Mouse (Mus musculus) mesoderm, embryonic 11.5 days (tissue): Measurements from ENCODE around the gene Acvr1b.
A peak's percentile ranks its signal among the peaks of the same experiment; 100 is the strongest.

Source experiments
- DNase-seq: peaks from one replicate; pipeline ENCODE4 v3.0.0-alpha.2; 2012; ENCODE audit warnings: low read depth, low spot score

The Acvr1b gene

GRCm38 (mm10) chr15:101197497-101198179, 23.8 kb downstream of the Acvr1b start:
- DNase-seq, result no peak

GRCm38 (mm10) chr15:101198218-101198617, 24.4 kb downstream of the Acvr1b start:
- DNase-seq, result peak; percentile 77

DNA sequence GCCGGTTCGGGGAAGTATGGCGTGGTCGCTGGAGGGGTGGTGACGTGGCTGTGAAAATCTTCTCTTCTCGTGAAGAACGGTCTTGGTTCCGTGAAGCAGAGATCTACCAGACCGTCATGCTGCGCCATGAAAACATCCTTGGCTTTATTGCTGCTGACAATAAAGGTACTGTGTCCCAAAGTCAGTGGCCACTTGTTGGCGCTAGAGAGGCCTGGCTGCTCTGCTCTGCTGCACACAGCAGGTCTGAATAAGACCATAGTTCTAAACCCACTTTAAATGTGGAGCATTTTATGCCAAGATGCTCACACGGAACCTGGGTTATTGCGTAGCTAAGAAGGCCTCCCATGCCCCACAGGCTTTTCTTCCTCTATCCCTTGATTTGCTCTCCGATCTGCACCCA, 25.0 kb downstream of the Acvr1b start:
- DNase-seq, result no peak

- DNase-seq, result no peak
These were observed 27.0 kb downstream of the Acvr1b start for GRCm38 (mm10) chr15:101200777-101201295.

DNA sequence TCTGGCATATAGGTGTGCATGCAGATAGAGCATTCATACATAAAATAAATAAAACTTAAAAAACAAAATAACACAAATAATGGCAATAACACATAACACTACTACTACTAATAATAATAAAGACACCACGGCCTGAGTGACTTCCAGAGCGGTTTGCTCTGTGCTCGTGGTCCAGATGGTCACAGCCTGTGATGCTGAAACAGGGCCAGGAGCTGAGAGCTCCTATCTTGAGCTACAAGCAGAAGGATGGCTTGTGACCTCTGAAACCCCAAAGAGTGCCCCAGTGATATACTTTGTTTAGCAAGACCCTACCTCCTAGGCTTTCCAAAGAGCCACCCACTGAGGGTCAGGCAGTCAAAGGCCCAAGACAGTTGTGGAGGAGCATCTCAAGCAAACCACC, 27.5 kb downstream of the Acvr1b start:
- no peak for DNase-seq

DNA sequence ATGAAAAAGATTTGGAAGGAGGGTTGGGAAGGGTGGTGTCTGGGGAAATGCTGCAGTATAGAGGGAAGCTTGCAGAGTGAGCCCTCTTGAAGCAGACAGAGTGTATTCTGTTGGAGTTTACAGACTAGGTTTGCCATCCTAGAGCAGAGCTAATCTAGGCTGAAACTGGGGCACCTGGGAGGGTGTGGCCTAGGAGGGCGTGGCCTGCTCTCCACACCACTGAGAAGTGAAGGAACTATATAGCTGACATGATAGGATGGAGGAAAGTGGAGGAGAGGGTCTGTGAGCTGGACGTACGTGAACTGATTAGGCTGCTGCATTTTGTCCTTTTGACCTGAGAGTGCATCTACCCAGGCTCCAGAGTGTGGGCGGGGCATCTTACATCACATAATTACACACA, 29.8 kb downstream of the Acvr1b start:
- no peak for DNase-seq

GRCm38 (mm10) chr15:101204781-101205180, 30.9 kb downstream of the Acvr1b start:
- no peak for DNase-seq

DNA sequence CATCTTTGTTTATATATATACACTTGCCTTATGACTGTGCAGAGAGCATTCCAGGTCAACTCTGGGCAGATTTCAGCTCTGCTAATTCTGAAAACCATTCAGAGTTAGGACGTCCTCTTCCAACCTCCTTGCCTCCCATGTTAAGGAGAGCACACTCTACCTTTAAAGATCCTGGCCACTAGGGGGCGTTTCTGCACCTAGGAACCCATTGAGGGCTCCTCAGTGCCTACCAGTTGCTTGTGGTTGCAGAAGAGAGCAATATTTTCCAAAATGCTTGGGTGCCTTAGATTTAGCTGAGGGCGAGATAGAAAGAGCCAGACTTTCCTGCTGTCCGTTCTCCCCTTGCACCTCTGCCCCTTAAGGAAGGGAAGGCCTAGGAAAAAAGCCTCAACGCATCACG, 36.4 kb downstream of the Acvr1b start:
- peak; percentile 69 for DNase-seq

DNA sequence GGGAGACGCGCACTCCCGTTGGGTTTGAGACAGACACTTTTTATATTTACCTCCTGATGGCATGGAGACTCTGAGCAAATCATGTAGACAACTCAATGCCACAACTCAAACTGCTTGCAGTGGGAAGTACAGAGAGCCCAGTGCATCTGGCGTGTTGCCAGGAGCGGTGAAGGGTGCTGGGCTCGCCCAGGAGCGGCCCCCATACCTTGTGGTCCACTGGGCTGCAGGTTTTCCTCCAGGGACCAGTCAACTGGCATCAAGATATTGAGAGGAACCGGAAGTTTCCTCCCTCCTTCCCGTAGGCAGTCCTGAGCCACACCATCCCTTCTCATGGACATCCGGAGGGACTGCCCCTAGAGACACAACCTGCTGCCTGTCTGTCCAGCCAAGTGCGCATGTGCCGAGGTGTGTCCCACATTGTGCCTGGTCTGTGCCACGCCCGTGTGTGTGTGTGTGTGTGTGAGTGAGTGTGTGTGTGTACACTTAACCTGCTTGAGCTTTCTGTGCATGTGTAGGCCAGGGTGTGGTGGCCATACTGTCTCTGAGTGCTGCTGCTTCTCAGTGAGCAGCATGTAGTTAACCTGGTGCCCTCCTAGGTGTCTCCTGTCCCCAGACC, 37.2 kb downstream of the Acvr1b start:
- no peak for DNase-seq

DNA sequence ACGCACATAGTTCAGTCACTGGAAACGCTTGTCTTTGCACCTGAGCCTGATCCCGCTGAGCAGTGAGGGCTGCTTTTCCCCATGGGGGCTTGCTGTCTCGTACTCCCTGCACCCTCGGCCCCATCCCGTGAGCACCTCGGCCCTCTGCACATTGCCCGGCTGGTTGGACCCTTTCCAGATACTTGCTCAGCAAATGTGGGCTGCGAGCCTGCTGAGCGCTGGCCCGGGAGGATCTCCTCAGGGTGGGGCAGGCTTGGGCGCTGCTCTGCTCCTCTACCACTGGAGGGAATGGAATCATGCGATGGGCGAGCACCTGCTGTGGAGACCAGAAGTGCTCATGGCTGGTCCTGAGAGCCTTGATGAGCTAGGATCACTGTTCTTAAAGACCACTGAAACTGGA, 38.6 kb downstream of the Acvr1b start:
- no peak for DNase-seq

DNA sequence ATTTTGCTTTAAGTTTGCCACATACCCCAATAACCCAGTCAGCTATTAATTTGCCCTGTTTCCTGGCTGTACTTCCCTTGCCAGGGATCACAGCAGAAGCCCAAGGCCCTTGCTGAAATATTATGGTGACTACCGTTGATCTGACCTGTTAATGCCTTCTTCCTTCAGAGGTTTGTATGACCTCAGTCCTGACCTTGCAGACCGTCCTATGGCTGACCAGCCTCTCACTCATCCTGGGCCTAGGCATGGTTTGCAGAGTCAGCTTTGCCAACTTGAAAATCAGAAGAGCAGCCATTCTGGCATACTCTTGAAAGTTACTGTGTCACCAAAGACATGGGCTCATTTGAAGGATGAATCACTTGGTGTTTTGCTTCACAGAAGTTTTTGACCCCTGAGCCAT, 41.3 kb downstream of the Acvr1b start:
- DNase-seq, result no peak

- no peak for DNase-seq
These were observed 42.2 kb downstream of the Acvr1b start for GRCm38 (mm10) chr15:101216036-101216435.

- DNase-seq, result peak; percentile 80
These were observed 47.0 kb downstream of the Acvr1b start for GRCm38 (mm10) chr15:101220905-101221297.

DNA sequence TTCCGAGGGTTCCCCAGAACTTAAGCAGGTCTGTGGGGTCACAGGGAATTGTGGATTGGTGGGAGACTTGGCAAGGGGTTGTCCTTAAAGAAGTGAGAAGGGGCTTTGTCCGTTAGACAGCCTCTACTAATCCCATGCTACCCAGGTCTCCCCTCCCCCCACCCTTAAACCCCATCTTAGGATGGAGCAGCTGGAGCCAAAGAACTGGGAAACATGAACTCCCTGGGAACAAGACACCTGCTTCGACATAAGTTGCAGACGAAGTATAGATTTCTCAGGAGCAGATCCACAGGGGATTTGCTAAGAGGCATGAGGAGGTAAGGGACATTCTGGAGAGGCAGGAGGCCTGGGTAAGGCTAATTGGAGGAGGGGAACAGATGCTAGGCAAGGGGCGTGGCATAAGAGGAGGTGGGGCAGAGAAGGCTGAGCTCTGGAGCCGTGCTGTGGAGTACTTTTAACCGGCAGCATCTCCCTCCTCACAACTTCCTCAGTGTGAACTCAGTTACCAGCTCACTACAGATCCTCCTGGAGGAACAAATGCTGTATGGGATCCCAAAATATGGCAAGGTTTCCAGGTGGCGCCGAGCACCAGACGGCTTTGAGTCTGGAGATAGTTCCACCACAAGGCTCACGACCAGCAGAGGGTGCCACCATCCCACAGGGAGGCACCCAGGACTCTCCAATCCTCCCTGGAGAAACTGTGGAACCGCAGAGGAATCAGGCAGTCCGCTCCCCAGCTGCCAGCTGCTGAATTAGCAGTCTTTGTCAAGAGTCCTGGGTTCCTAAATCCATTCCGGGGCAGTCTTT, 47.6 kb downstream of the Acvr1b start:
- DNase-seq, result peak; percentile 87

DNA sequence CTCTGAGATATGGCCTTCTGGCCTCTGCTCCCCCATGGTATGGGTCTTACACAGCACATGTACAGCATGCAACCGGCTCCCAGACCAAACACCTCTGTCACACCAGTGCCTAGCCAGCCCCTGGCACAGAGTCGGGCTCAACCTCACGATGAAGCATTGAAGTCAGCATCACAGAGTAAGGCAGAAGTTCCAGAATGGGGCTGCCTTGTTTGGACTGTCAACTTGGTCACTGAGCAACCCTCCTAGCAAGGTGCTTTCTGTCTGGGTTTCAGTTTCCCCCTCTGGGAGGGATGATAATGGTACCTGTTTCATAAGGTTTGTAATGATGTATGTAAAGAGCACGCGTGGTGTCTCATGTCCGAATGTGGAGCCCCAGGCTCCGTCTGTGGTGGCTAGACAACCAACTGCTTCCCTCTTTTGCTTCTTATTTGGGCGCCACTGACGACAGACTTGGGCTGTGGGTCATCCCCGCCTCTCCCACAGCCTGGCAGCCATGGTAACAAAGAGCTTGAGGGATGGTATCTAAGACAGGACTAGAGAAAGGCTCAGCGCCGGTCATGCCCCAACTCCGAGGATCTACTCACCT, 49.1 kb downstream of the Acvr1b start:
- DNase-seq, result no peak

DNA sequence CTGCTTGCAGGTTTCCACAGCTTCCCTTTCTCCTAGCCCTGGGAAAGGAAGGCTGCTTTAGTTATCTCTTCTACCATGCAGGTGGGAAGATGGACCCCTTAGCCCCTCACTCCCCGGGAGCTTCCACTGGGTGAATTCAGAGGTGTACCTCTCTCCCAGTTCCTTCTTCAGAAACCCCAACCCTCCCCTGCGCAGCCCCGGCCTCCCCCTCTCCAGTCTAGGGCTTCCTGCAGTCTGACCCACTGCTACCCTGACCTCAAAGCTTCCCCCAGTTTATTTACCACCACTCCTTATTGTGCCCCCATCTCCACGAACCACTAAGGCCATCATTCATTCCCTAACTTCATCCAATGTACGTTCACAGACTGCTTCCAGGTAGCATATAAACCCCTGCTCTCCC, 49.7 kb downstream of the Acvr1b start:
- no peak for DNase-seq

DNA sequence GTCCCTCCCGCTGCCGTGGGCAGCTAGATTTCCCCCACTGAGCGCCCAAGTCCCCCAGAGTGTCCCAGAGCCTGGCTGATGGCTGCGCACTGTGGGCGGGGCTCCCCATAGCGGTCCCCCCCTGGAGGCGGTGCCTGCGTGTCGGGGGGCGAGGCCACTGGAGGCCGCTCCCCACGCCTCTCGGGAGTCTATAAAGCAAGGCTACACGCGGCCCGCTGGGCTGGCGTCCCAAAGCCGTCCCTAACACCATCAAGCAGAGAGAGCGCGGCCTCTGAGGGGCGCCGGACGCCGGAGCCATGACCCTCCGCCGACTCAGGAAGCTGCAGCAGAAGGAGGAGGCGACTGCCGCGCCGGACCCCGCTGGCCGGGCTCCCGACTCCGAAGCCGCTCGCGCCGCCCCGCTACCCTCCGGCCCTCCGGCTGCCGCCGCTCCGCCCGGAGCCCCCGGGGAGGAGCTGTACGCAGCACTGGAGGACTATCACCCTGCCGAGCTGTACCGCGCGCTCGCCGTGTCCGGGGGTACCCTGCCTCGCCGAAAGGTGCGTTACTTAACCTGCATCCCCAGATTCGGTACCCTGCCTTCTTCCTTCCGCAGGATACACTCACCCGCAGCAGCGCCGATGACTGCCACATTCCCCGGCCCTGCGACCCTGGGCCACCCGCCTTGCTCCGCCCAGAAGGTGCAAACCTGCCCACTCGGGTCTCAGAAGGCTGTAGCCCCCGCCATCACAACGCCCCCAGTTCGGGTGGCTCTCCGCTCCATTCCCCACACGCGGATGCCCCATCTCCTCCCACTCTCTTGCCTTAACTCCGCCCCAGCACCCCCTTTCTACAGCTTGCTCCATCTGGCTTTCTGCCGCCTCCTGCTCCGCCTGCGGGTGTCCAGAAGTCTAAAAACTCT, 50.4 kb downstream of the Acvr1b start, which contains the start of gene Grasp:
Gene Grasp (plus strand): TSS at position 183 of the 901 bp plus-strand sequence.
- DNase-seq, result peak; percentile 83

DNA sequence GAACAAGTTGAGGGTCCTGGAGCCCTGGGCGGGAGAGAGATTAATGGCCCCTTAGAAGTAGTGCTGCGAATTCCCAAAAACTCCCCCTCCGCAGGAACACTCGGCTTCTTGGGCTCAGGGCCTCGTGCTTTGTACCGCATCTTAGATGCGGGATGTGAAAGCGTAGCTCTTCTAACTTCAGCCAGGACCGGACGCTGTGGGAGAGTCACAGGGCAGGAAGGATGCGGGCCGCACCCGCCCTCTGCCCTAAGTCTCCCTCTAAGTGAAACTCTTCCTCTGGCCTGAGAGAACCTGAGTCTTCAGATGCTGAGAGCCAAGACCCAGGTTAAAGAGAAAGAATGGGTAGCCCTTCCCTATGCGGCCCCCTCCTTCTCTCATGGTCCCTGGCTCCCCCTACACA, 51.1 kb downstream of the Acvr1b start:
- no peak for DNase-seq

- DNase-seq, result peak; percentile 61
These were observed 54.1 kb downstream of the Acvr1b start for GRCm38 (mm10) chr15:101227971-101228370.

GRCm38 (mm10) chr15:101228866-101229590, 55.2 kb downstream of the Acvr1b start:
- DNase-seq, result no peak
